1 mouse cellular context compared by ENCODE assay signal in the genomic region with DNA sequence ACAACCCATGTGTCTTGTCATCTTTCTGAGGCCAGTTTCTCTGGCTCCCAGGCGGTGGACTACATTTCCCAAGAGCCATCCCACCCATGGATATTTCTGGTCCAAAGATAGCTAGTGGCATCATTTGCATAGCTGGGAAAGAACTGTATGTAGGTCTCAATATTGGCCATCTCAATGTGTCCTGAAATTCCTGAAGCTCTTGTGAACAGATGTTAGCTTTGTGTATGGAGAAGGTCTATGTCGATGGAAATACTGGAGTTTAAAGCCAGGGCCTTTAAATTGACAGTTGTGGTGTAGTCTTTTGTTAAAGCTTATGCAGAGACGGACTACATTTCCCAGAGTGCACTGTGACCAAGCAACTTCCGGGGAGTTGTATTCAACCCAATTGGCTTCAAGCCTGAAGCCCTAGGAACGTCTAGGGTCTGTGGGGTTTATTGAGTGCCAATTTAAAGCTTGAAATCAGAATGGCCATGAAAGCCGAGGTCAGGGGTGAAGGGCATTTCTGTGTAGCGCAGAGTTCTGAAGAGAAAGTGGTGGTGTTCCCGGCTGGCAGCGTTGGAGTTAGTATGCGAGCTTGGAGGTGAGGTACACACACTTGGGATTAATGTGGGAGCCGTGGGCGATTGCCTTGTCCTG.
TF ChIP-seq lines count a peak whose summit lies in the region.

No protein-coding gene starts in this region.

TF ChIP-seq in C2C12, 6 proteins besides CTCF, POLR2A, EP300 and RAD21:
- no peak for TF ChIP-seq MYOD1 (IDR thresholded peaks at IDR 0.05; ENCODE audit: control insufficient read depth, insufficient read length, low read depth)
- no peak for TF ChIP-seq MAX (IDR thresholded peaks at IDR 0.05)
- no peak for TF ChIP-seq FOSL1 (IDR thresholded peaks at IDR 0.05; ENCODE audit: insufficient read depth, low read length, poor library complexity, severe bottlenecking)
- no peak for TF ChIP-seq USF1 (IDR thresholded peaks at IDR 0.05; ENCODE audit: low read depth)
- no peak for TF ChIP-seq CEBPB (IDR thresholded peaks at IDR 0.05; ENCODE audit: low read depth)
- no peak for TF ChIP-seq MYOG (IDR thresholded peaks at IDR 0.05; ENCODE audit: control insufficient read depth, extremely low read depth, insufficient read length)
